Mouse (Mus musculus) bone marrow macrophage, adult 2 months (primary cell): Measurements from ENCODE around the gene Lefty1.

Experiments
- CTCF ChIP-seq: IDR thresholded peaks from 2 replicates; pipeline ENCODE4 v1.5.1; 2012; ENCODE audit warnings: low read depth, mild to moderate bottlenecking, low read length, moderate library complexity
- POLR2A ChIP-seq: IDR thresholded peaks from 2 replicates; pipeline ENCODE4 v1.6.1; 2012; ENCODE audit warnings: mild to moderate bottlenecking, low read depth, low read length, borderline replicate concordance

DNA sequence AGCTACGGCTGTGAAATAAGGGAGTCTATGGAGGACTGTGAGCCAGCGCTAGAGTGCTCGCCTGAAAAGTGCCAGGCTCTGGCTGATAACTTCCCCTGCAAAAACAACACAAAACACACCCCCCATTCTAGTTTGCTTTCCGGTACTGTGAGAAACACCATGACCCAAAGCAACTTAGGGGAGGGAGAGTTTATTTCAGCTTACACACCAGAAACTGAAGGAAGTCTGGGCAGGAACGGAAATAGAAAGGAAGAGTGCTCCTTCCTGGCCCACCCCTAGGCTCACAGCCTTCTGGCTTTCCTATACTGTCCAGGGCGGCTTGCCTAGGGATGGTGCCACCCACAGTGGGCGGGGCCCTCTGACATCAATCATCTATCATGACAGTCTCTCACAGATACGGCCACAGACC, 22.2 kb downstream of the Lefty1 start:
- TF ChIP-seq CTCF (no peak), POLR2A (no peak)
